Mouse (Mus musculus): ENCODE measurements around the gene Dhx16. TPM values are rescaled to one million over a fixed set of nuclear protein-coding genes. Genes with fewer than 3 reads are reported as not detected.
"Not testable (repeated sequence)": the region's sequence is repeated elsewhere in the genome, so short reads cannot be mapped to it uniquely, and the experiment has no call there.

The Dhx16 gene
- polyA plus RNA-seq, 1 experiment from 2014 or later, result 53.0 TPM

DNA sequence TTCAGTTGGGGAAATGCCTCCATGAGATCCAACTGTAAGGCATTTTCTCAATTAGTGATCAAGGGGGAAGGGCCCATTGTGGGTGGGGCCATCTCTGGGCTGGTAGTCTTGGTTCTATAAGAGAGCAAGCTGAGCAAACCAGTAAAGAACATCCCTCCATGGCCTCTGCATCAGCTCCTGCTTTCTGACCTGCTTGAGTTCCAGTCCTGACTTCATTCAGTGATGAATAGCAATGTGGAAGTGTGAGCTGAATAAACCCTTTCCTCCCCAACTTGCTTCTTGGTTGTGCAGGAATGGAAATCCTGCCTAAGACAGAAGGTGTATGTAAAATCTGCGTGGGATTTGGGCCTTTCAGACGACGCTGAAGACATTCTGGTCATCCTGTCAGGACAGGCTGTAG, 40.6 kb upstream of the Dhx16 start:
- 59% methylated on average over 3 of the region's 3 CpGs for WGBS
- not testable (repeated sequence) for H3K27me3 ChIP-seq (ENCODE audit: insufficient read depth, poor library complexity, severe bottlenecking); DNase-seq (ENCODE audit: low spot score); H3K9me3 ChIP-seq
- Histone ChIP-seq H3K27ac (peak overlapping the region; percentile 99), H3K4me3 (peak overlapping the region; percentile 90), H3K36me3 (peaks cover 31% of the 10 kb centered on the region), H3K4me1 (replicated peaks) (peaks cover 54% of the 10 kb centered on the region)

DNA sequence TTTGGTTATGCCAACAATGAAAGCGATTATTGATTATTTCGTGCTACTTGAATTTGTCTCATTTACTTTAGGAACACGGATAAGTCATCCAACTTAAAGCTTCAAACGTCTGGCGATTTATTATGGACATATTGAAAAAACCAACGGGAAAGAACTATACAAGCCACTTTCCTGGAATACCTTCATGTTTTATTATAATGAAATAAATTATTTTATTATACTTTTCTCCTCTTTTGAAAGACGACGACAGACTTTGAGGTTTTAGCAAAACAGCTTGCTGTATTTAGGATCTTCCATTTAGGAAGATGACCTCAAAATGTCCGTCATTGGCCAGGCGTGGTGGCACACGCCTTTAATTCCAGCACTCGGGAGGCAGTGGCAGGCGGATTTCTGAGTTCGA, 39.1 kb upstream of the Dhx16 start:
- Histone ChIP-seq H3K4me3 (peak overlapping the region; percentile 60), H3K27ac (peak overlapping the region; percentile 88), H3K9me3 (no peaks in the 10 kb centered on the region), H3K4me1 (replicated peaks) (peaks cover 40% of the 10 kb centered on the region), H3K36me3 (peaks cover 31% of the 10 kb centered on the region), H3K27me3 (ENCODE audit: insufficient read depth, poor library complexity, severe bottlenecking) (no peaks in the 10 kb centered on the region)
- DNase-seq (ENCODE audit: low spot score), result no peak
- WGBS, result 57% methylated on average over 14 of the region's 14 CpGs

DNA sequence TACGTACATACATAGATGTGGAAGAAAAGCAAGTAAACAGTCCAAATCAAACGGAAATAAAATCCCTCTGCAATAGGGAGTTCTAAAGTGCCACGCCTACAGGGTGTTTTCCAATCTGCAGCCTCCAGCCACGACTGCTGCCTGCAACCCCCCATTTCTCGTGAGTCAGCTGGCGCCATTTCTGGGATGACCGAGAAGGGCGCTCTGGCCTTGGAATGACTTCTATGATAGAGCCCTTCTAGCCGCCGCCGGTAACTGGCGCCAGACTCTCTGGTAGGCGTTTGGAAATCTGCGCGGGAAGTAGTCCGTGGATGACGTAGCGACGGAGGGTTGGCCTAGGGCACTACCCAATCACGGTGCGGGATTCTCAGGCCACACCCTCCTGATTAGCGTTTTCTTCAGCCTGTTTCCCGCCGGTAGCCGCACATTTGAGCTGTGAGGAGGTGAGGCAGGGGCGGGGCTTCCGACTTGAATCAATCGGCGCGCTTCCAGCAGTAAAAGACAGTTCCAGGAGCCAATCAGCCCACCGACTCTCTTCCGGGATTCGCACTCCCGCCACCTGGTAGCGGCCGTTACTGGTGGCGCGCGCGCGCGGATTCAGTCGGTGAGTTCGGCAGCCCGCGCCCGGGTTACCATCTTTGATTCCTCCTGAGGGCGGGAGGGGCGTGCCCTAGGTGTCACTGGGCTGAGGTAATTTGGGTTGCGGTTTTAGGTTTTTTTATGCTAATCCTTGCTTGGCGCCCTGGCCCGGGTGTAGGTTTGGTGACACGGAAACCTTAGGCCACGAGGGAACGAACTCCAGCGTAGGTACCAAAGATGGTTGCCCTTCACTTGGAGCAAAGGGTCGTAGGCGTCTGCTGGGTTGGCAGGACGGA, 38.3 kb upstream of the Dhx16 start, which contains the start of gene Mdc1:
Gene Mdc1 (plus strand): TSS at position 440 of the 875 bp plus-strand sequence.
- Histone ChIP-seq H3K4me3 (peak within 1 kb of the TSS; percentile 60), H3K27me3 (ENCODE audit: insufficient read depth, poor library complexity, severe bottlenecking) (no peaks in the 10 kb centered on the region), H3K36me3 (peaks cover 31% of the 10 kb centered on the region), H3K4me1 (replicated peaks) (peaks cover 32% of the 10 kb centered on the region), H3K27ac (peak within 1 kb of the TSS; percentile 88), H3K9me3 (no peaks in the 10 kb centered on the region)
- under 1% methylated on average over 59 of the region's 59 CpGs for WGBS
- DNase-seq (ENCODE audit: low spot score), result peak; percentile 99

DNA sequence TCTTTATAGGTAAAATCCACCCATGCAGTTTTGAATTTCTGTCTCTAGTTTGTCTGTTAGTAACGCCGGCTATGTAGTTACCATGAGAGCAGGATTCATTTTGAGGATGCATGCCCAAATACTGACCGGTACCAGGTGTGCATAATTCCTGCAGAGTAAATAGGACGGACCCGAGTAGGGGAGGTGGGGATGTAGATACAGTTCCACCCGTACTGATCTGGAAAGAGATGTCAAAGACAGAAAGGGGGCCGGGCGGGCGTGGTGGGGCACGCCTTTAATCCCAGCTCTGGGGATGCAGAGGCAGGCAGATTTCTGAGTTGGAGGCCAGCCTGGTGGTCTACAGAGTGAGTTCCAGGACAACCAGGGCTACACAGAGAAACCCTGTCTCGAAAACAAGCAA, 37.6 kb upstream of the Dhx16 start:
- Histone ChIP-seq H3K4me3 (peak overlapping the region; percentile 60), H3K27ac (peak overlapping the region; percentile 88), H3K4me1 (replicated peaks) (peaks cover 30% of the 10 kb centered on the region), H3K36me3 (peaks cover 31% of the 10 kb centered on the region), H3K27me3 (ENCODE audit: insufficient read depth, poor library complexity, severe bottlenecking) (no peaks in the 10 kb centered on the region), H3K9me3 (no peaks in the 10 kb centered on the region)
- 19% methylated on average over 11 of the region's 11 CpGs for WGBS
- DNase-seq (ENCODE audit: low spot score), result no peak

DNA sequence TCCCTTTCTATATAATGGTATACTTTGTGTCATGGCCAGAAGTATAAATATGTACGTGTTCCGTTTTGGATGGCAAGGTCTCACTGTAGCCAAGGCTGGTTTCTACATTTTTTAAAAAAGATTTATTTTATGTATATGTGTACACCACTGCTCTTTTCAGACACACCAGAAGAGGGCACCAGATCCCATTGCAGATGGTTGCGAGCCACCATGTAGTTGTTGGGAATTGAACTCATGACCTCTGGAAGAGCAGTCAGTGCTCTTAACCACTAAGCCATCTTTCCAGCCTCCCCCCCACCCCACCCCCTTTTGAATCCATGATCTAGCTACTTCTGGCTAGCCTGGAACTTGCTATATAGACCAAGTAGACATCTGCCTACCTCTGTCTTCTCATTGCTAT, 36.1 kb upstream of the Dhx16 start:
- 96% methylated on average over 3 of the region's 3 CpGs for WGBS
- Histone ChIP-seq H3K36me3 (peaks cover 46% of the 10 kb centered on the region), H3K4me1 (replicated peaks) (peaks cover 32% of the 10 kb centered on the region), H3K27ac (no peak overlapping the region), H3K9me3 (no peaks in the 10 kb centered on the region), H3K27me3 (ENCODE audit: insufficient read depth, poor library complexity, severe bottlenecking) (no peaks in the 10 kb centered on the region), H3K4me3 (no peak overlapping the region)
- DNase-seq (ENCODE audit: low spot score), result no peak

DNA sequence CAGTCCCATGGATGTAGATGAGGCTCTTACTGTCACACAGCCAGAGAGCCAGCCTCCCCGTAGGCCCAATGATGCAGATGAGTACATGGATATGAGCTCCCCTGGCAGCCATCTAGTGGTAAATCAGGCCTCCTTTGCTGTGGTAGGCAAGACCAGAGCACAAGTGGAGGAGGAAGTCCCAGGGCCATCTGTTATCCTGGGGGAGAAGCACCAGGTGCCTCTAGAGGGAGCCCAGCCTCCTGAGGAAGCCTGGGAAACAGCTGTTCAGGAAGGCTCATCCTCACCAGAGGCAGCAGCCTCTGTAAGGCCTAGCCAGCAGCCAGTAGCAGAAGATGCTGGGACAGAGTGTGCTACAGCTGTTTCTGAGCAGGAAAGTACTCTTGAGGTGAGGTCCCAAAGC, 31.5 kb upstream of the Dhx16 start:
- WGBS, result 80% methylated on average over 1 of the region's 1 CpGs
- Histone ChIP-seq H3K9me3 (no peaks in the 10 kb centered on the region), H3K27ac (no peak overlapping the region), H3K36me3 (peaks cover 90% of the 10 kb centered on the region), H3K4me1 (replicated peaks) (peaks cover 4% of the 10 kb centered on the region), H3K4me3 (no peak overlapping the region), H3K27me3 (ENCODE audit: insufficient read depth, poor library complexity, severe bottlenecking) (no peaks in the 10 kb centered on the region)
- DNase-seq (ENCODE audit: low spot score), result no peak

DNA sequence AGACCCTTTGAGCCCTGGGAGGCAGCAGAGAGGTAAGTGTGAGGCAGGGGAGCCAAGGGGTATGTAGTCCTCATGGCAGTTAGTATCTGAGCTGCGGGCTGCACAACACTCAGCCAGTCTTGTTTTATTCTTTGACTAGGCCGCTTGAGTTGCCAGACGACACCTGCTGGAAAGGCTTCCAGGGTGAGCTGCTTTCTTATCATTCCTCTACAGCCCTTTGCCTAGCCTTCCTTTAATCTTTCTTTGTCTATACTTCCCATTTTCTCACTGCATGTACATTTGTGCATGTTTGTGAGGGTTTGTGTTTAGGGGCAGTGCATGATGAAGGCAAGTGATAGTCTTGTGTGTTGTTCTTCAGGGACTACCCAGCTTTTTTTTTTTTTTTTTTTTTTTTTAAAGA, 28.6 kb upstream of the Dhx16 start:
- WGBS, result 94% methylated on average over 3 of the region's 3 CpGs
- Histone ChIP-seq H3K4me1 (replicated peaks) (0 out of 2 replicates have a peak, but pooled peaks cover 3% of the 10 kb centered on the region), H3K27me3 (ENCODE audit: insufficient read depth, poor library complexity, severe bottlenecking) (no peaks in the 10 kb centered on the region), H3K9me3 (no peaks in the 10 kb centered on the region), H3K4me3 (no peak overlapping the region), H3K27ac (no peak overlapping the region), H3K36me3 (peaks cover 95% of the 10 kb centered on the region)
- no peak for DNase-seq (ENCODE audit: low spot score)

DNA sequence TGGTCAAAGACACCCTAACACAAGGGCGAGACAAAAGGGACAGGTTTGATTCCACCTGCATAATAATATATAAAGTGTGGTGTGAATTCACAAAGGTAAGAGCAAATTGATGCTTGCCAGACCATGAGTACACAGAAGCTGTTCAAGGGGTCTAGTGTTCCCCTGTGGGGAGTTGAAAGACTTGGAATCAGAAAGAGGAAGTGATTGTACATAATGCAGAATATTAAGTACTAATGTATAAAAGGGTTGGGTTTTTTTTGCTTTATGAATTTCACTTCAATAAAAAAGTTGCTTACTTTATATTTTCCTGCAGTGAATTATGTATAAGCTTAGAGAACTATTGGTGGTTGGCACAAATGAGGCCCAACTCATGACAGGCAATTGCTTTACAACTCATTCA, 20.2 kb upstream of the Dhx16 start:
- DNase-seq (ENCODE audit: low spot score), result no peak
- Histone ChIP-seq H3K4me3 (no peak overlapping the region), H3K36me3 (peaks cover 58% of the 10 kb centered on the region)

DNA sequence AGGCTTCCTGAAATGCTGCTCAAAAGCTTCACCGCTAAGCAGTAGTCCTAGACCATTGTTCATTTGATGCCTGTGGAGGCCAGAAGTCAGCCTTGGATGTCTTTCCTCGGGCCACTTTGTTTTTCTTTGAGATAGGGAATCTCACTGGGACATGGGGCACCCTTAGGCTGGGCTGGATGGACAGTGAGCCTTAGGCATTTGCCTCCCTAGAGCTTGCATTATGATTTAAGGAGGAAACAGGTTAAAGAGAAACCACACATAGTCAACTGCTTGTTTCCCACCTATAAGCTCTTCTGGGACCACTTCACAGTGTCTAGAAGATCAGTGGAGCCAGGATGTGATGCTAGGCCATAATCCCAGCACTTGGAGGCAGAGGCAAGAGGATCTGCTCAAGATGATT, 19.8 kb upstream of the Dhx16 start:
- H3K27ac ChIP-seq, result no peak overlapping the region

More for the DNA sequence above, 20.2 kb upstream of the Dhx16 start:
- 0 out of 2 replicates have a peak, but pooled peaks cover 4% of the 10 kb centered on the region for H3K27me3 ChIP-seq (ENCODE audit: insufficient read depth, poor library complexity, severe bottlenecking)
- WGBS, result 89% methylated on average over 1 of the region's 1 CpGs
- peaks cover 38% of the 10 kb centered on the region for H3K4me1 ChIP-seq (replicated peaks)
- H3K27ac ChIP-seq, result no peak overlapping the region
- no peaks in the 10 kb centered on the region for H3K9me3 ChIP-seq

DNA sequence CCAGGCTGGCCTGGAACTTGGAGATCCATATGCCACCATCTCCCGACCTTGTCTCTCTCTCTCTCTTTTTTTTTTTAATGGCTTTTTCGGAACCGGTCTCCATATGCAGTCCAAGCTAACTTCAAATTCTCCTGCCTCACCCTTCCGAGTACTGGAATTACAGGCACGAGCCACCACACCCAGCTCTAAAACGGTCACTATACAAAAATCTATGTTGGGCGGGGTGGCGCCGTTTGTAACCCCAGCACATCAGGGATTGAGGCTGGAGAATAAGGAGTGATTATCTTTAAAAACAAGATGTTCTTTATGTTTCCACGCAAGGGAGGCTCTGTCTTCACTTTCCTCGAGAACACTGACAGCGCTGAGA, 18.8 kb upstream of the Dhx16 start:
- H3K36me3 ChIP-seq, result peaks cover 54% of the 10 kb centered on the region
- H3K4me3 ChIP-seq, result peak overlapping the region; percentile 82
- DNase-seq (ENCODE audit: low spot score), result no peak
- 5% methylated on average over 12 of the region's 12 CpGs for WGBS
- H3K27me3 ChIP-seq (ENCODE audit: insufficient read depth, poor library complexity, severe bottlenecking), result 0 out of 2 replicates have a peak, but pooled peaks cover 4% of the 10 kb centered on the region
- H3K27ac ChIP-seq, result peak overlapping the region; percentile 98
- no peaks in the 10 kb centered on the region for H3K9me3 ChIP-seq
- H3K4me1 ChIP-seq (replicated peaks), result peaks cover 53% of the 10 kb centered on the region

More for the DNA sequence above, 19.8 kb upstream of the Dhx16 start:
- 0 out of 2 replicates have a peak, but pooled peaks cover 4% of the 10 kb centered on the region for H3K27me3 ChIP-seq (ENCODE audit: insufficient read depth, poor library complexity, severe bottlenecking)
- 71% methylated on average over 2 of the region's 2 CpGs for WGBS
- DNase-seq (ENCODE audit: low spot score), result no peak
- peak overlapping the region; percentile 1; the same call in 1 of the 2 replicates for H3K4me3 ChIP-seq
- no peaks in the 10 kb centered on the region for H3K9me3 ChIP-seq
- peaks cover 43% of the 10 kb centered on the region for H3K4me1 ChIP-seq (replicated peaks)
- peaks cover 58% of the 10 kb centered on the region for H3K36me3 ChIP-seq

DNA sequence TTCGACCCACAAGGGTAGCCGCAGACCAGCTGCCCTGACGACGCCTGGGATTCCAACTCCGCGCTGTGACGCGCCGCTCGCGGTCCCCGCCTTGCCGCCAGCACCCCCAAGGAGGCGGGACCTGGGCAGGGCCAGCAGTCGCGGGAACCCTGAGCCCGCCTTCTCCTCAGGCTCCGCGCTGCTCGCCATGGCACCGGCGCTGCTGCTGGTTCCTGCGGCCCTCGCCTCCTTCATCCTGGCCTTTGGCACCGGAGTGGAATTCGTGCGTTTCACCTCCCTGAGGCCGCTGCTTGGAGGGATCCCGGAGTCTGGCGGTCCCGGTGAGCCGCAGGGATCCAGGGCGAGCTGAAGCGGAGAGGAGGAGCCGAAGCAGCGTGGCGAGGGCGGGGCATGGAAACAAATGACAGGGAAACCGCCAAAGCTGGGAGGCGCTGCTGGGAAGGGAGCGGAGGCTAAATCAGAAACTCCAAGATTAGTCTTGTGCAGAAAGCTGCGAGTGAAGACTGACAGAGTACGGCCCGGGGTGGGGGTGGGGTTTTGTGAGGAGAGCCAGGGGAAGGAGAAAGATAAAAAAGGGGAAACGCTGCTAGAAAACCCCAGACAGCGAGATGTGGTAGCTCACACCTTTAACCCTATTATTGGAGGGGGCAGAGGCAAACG, 18.3 kb upstream of the Dhx16 start, which contains the start of gene Nrm:
Gene Nrm (plus strand): TSS at position 121 of the 660 bp plus-strand sequence.
- Histone ChIP-seq H3K4me3 (peak within 1 kb of the TSS; percentile 82), H3K4me1 (replicated peaks) (peaks cover 58% of the 10 kb centered on the region), H3K9me3 (no peaks in the 10 kb centered on the region), H3K27ac (peak within 1 kb of the TSS; percentile 98), H3K27me3 (ENCODE audit: insufficient read depth, poor library complexity, severe bottlenecking) (0 out of 2 replicates have a peak, but pooled peaks cover 4% of the 10 kb centered on the region), H3K36me3 (peaks cover 50% of the 10 kb centered on the region)
- peak; percentile 93 for DNase-seq (ENCODE audit: low spot score)
- WGBS, result under 1% methylated on average over 47 of the region's 47 CpGs

DNA sequence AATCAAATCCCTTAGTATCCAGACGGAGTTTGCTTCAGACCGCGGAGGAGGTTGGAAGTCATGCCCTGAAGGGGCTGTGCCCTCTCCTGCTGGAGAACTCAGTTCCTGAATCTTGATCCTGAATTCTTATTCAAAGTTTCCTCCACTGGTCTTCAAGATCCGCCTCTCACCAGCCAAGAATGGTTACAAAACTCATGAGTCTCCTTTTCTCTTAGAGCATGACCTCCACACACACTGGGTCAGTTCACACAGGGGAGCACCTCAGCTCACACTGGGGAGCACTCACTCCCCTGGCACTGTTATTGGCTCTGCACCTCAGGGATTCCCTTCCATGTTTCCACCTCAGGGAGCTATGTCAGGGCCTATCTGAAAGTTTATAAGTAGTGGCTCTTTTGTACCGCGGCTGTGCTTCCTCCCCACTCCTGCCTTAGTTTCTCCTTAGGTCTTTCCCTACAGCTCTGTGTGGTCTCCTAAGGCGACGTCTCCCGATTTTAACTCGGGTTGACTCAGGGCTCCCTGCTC, 14.7 kb upstream of the Dhx16 start:
- WGBS, result 20% methylated on average over 10 of the region's 10 CpGs
- Histone ChIP-seq H3K27ac (peak overlapping the region; percentile 99), H3K9me3 (no peaks in the 10 kb centered on the region), H3K4me3 (peak overlapping the region; percentile 83), H3K27me3 (ENCODE audit: insufficient read depth, poor library complexity, severe bottlenecking) (0 out of 2 replicates have a peak, but pooled peaks cover 4% of the 10 kb centered on the region), H3K36me3 (peaks cover 34% of the 10 kb centered on the region), H3K4me1 (replicated peaks) (peaks cover 92% of the 10 kb centered on the region)
- peak; percentile 21 for DNase-seq (ENCODE audit: low spot score)

Measured in hindbrain, embryonic 10.5 days (tissue).